Mouse (Mus musculus) ES-E14 (cell line): ENCODE measurements around the gene Gpr75.

Source experiments
- MAFK ChIP-seq: IDR thresholded peaks from 2 replicates; pipeline ENCODE4 v1.6.1; 2014; ENCODE audit warnings: mild to moderate bottlenecking, low read depth, low read length, inconsistent platforms; ENCODE audit not compliant: insufficient read depth
- ZC3H11A ChIP-seq: IDR thresholded peaks from 2 replicates; pipeline ENCODE4 v1.6.1; 2012; ENCODE audit warnings: low read depth, mild to moderate bottlenecking, inconsistent platforms, low read length, borderline replicate concordance
- ZNF384 ChIP-seq: IDR thresholded peaks from 2 replicates; pipeline ENCODE4 v1.6.1; 2012; ENCODE audit warnings: low read depth, low read length, inconsistent platforms

GRCm38 (mm10) chr11:30920641-30921040 lies 35.5 kb downstream of the Gpr75 start:
- TF ChIP-seq ZC3H11A (no peak), MAFK (no peak), ZNF384 (no peak)
